Mouse (Mus musculus) embryonic facial prominence, embryonic 14.5 days (tissue): ENCODE results near the gene Timm17a. TPM values are rescaled to one million over a fixed set of nuclear protein-coding genes. Genes with fewer than 3 reads are reported as not detected.

Experiments used
- ATAC-seq: fragments of 200-750 bp; cut with Nextera tagmentation; 2 replicates; pipeline ENCODE4 v1.8.0; 2017; ENCODE audit warnings: low read depth, moderate number of reproducible peaks, moderate TSS enrichment
- DNase-seq: peaks from one replicate; pipeline ENCODE4 v3.0.0-alpha.2; 2015; ENCODE audit warnings: low spot score
- H3K27ac ChIP-seq: fragments of 300-500 bp; sonication (generic); replicated peaks from 2 replicates; pipeline ENCODE4 v1.5.1; 2014; ENCODE audit warnings: low read depth, mild to moderate bottlenecking, low read length, moderate library complexity
- H3K27me3 ChIP-seq: fragments of 300-500 bp; sonication (generic); replicated peaks from 2 replicates; pipeline ENCODE4 v1.6.1; 2014; ENCODE audit warnings: low read length; ENCODE audit not compliant: control insufficient read depth, insufficient read depth
- H3K36me3 ChIP-seq: fragments of 300-500 bp; sonication (generic); 2 replicates; pipeline ENCODE4 v1.6.1; 2014; ENCODE audit warnings: low read length, mixed read lengths; ENCODE audit not compliant: control insufficient read depth, insufficient read depth
- H3K4me1 ChIP-seq: fragments of 300-500 bp; sonication (generic); 2 replicates; pipeline ENCODE4 v1.6.1; 2014; ENCODE audit warnings: antibody characterized with exemption, low read length; ENCODE audit not compliant: control insufficient read depth, insufficient read depth
- H3K4me2 ChIP-seq: fragments of 300-500 bp; sonication (generic); 2 replicates; pipeline ENCODE4 v1.6.1; 2014; ENCODE audit warnings: low read depth, mild to moderate bottlenecking, low read length, moderate library complexity, mixed read lengths
- H3K4me3 ChIP-seq: fragments of 300-500 bp; sonication (generic); 2 replicates; pipeline ENCODE4 v1.5.1; 2014; ENCODE audit warnings: low read depth, mild to moderate bottlenecking, low read length
- H3K9ac ChIP-seq: fragments of 300-500 bp; sonication (generic); 2 replicates; pipeline ENCODE4 v1.6.1; 2014; ENCODE audit warnings: low read depth, mild to moderate bottlenecking, low read length, moderate library complexity, mixed read lengths
- H3K9me3 ChIP-seq: fragments of 300-500 bp; sonication (generic); 2 replicates; pipeline ENCODE4 v1.6.1; 2016; ENCODE audit warnings: low read length; ENCODE audit not compliant: control insufficient read depth
- WGBS: fragments of 180-500 bp; shearing (Covaris S2); extraction: QIAGEN DNeasy Blood & Tissue Kit; methylation state at CpG from one replicate; pipeline ENCODE4 v1.1.7; 2014; 5-methylcytosine and 5-hydroxymethylcytosine counted together
- polyA plus RNA-seq: library from polyadenylated mRNA; unstranded; fragments of >200 nt; fragmentation: Nextera tagmentation; extraction: Ambion mirVana; gene quantifications from 2 replicates; pipeline ENCODE4 v1.2.1, GENCODE M21; 2014

Gene Timm17a
- polyA plus RNA-seq, 1 experiment from 2014 or later, result 224 TPM

- H3K27ac ChIP-seq, result no peak overlapping the region
- H3K9ac ChIP-seq, result no peak overlapping the region
- ATAC-seq (no peak), DNase-seq (no peak)
- H3K4me2 ChIP-seq, result no peak overlapping the region
- no peaks in the 10 kb centered on the region for H3K4me1 ChIP-seq
- H3K4me3 ChIP-seq, result no peak overlapping the region
- H3K36me3 ChIP-seq, result peaks cover 68% of the 10 kb centered on the region
- no peaks in the 10 kb centered on the region for H3K27me3 ChIP-seq
- WGBS, result 86% methylated on average over 5 of the region's 5 CpGs
- no peaks in the 10 kb centered on the region for H3K9me3 ChIP-seq
Measured at GRCm38 (mm10) chr1:135265834-135266233, 47.7 kb downstream of the Timm17a start.

- H3K9ac ChIP-seq, result no peak overlapping the region
- WGBS, result 81% methylated on average over 9 of the region's 9 CpGs
- no peaks in the 10 kb centered on the region for H3K27me3 ChIP-seq
- peaks cover 60% of the 10 kb centered on the region for H3K36me3 ChIP-seq
- no peak overlapping the region for H3K4me3 ChIP-seq
- no peak overlapping the region for H3K27ac ChIP-seq
- no peaks in the 10 kb centered on the region for H3K9me3 ChIP-seq
- H3K4me1 ChIP-seq, result peaks cover 6% of the 10 kb centered on the region
- no peak for ATAC-seq
- H3K4me2 ChIP-seq, result no peak overlapping the region
- no peak for DNase-seq
Measured at GRCm38 (mm10) chr1:135263316-135263715, 50.3 kb downstream of the Timm17a start.

- DNase-seq, result no peak
- no peak overlapping the region for H3K27ac ChIP-seq
- H3K4me1 ChIP-seq, result peaks cover 10% of the 10 kb centered on the region
- no peaks in the 10 kb centered on the region for H3K27me3 ChIP-seq
- no peak overlapping the region for H3K4me2 ChIP-seq
- WGBS, result 77% methylated on average over 3 of the region's 3 CpGs
- ATAC-seq, result no peak
- no peak overlapping the region for H3K4me3 ChIP-seq
- no peak overlapping the region for H3K9ac ChIP-seq
- no peaks in the 10 kb centered on the region for H3K9me3 ChIP-seq
- peaks cover 51% of the 10 kb centered on the region for H3K36me3 ChIP-seq
Measured at GRCm38 (mm10) chr1:135262329-135262728, 51.2 kb downstream of the Timm17a start.

GRCm38 (mm10) chr1:135260931-135261330 lies 52.6 kb downstream of the Timm17a start:
- H3K4me3 ChIP-seq, result no peak overlapping the region
- no peak overlapping the region for H3K4me2 ChIP-seq
- H3K9ac ChIP-seq, result no peak overlapping the region
- H3K27me3 ChIP-seq, result no peaks in the 10 kb centered on the region
- WGBS, result 70% methylated on average over 6 of the region's 6 CpGs
- ATAC-seq (no peak), DNase-seq (peak; percentile 71)
- H3K27ac ChIP-seq, result peak overlapping the region; percentile 24; the same call in 1 of the 2 replicates
- no peaks in the 10 kb centered on the region for H3K9me3 ChIP-seq
- H3K36me3 ChIP-seq, result peaks cover 38% of the 10 kb centered on the region
- peaks cover 10% of the 10 kb centered on the region for H3K4me1 ChIP-seq

DNA sequence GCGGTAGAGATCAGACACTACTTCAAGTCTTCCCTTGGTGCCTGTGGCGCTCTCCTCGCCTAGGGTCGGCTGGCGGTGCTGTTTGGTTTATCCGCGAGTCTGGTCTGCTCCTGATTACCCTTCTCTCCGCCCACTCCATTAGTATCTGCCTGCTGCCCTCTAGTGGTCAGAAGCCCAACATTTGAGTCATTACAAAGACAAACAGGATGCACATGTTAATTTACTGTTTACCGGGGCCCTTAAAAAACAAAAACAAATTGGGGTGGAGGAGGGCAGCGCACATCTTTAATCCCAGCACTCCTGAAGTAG lies 54.5 kb downstream of the Timm17a start:
- peaks cover 10% of the 10 kb centered on the region for H3K4me1 ChIP-seq
- H3K27me3 ChIP-seq, result no peaks in the 10 kb centered on the region
- peak overlapping the region; percentile 44 for H3K9ac ChIP-seq
- H3K36me3 ChIP-seq, result peaks cover 22% of the 10 kb centered on the region
- ATAC-seq, result peak; percentile 78
- H3K27ac ChIP-seq, result peak overlapping the region; percentile 82
- peak overlapping the region; percentile 56 for H3K4me2 ChIP-seq
- peak; percentile 94 for DNase-seq
- H3K4me3 ChIP-seq, result peak overlapping the region; percentile 27
- 1% methylated on average over 10 of the region's 10 CpGs for WGBS
- no peaks in the 10 kb centered on the region for H3K9me3 ChIP-seq

- WGBS, result 4% methylated on average over 19 of the region's 19 CpGs
- Histone ChIP-seq H3K4me2 (peak within 1 kb of the TSS; percentile 56), H3K27ac (peak within 1 kb of the TSS; percentile 82), H3K36me3 (peaks cover 17% of the 10 kb centered on the region), H3K27me3 (no peaks in the 10 kb centered on the region), H3K4me3 (peak within 1 kb of the TSS; percentile 27), H3K9ac (peak within 1 kb of the TSS; percentile 44), H3K4me1 (peaks cover 10% of the 10 kb centered on the region), H3K9me3 (no peaks in the 10 kb centered on the region)
- peak; percentile 90 for ATAC-seq
- DNase-seq, result peak; percentile 91
Measured at GRCm38 (mm10) chr1:135258380-135259127, 55.0 kb downstream of the Timm17a start, which contains the start of gene Elf3. Gene Elf3, minus strand, starts transcription at chr1:135258568.

- WGBS, result 82% methylated on average over 6 of the region's 6 CpGs
Measured at GRCm38 (mm10) chr1:135256299-135256698, 57.3 kb downstream of the Timm17a start.

GRCm38 (mm10) chr1:135252854-135253253 lies 60.7 kb downstream of the Timm17a start:
- no peak overlapping the region for H3K27ac ChIP-seq
- no peaks in the 10 kb centered on the region for H3K27me3 ChIP-seq
- peaks cover 8% of the 10 kb centered on the region; the same call in 1 of the 2 replicates for H3K4me1 ChIP-seq
- H3K4me3 ChIP-seq, result no peak overlapping the region
- WGBS, result 14% methylated on average over 4 of the region's 4 CpGs
- ATAC-seq (peak; percentile 55), DNase-seq (peak; percentile 79)
- no peaks in the 10 kb centered on the region for H3K36me3 ChIP-seq
- no peaks in the 10 kb centered on the region for H3K9me3 ChIP-seq
- H3K9ac ChIP-seq, result no peak overlapping the region
- no peak overlapping the region for H3K4me2 ChIP-seq

More at GRCm38 (mm10) chr1:135256299-135256698, 57.3 kb downstream of the Timm17a start:
- no peak overlapping the region for H3K9ac ChIP-seq
- H3K4me1 ChIP-seq, result peaks cover 18% of the 10 kb centered on the region
- H3K27me3 ChIP-seq, result no peaks in the 10 kb centered on the region
- H3K4me3 ChIP-seq, result no peak overlapping the region
- no peaks in the 10 kb centered on the region for H3K36me3 ChIP-seq
- peak overlapping the region; percentile 15; the same call in 1 of the 2 replicates for H3K4me2 ChIP-seq
- no peak overlapping the region for H3K27ac ChIP-seq
- ATAC-seq (no peak), DNase-seq (no peak)
- H3K9me3 ChIP-seq, result no peaks in the 10 kb centered on the region

GRCm38 (mm10) chr1:135251405-135251804 lies 62.2 kb downstream of the Timm17a start:
- Histone ChIP-seq H3K9me3 (no peaks in the 10 kb centered on the region), H3K4me1 (peaks cover 8% of the 10 kb centered on the region; the same call in 1 of the 2 replicates), H3K27ac (no peak overlapping the region), H3K36me3 (no peaks in the 10 kb centered on the region), H3K9ac (no peak overlapping the region), H3K4me3 (no peak overlapping the region), H3K4me2 (no peak overlapping the region), H3K27me3 (no peaks in the 10 kb centered on the region)
- ATAC-seq, result no peak
- 75% methylated on average over 6 of the region's 8 CpGs for WGBS
- no peak for DNase-seq
